Mouse (Mus musculus): Measurements from ENCODE around the gene Gstm3. TPM values are rescaled to one million over a fixed set of nuclear protein-coding genes. Genes with fewer than 3 reads are reported as not detected.

The Gstm3 gene
- total RNA-seq, 2 experiments from 2014 or later = not detected

DNA sequence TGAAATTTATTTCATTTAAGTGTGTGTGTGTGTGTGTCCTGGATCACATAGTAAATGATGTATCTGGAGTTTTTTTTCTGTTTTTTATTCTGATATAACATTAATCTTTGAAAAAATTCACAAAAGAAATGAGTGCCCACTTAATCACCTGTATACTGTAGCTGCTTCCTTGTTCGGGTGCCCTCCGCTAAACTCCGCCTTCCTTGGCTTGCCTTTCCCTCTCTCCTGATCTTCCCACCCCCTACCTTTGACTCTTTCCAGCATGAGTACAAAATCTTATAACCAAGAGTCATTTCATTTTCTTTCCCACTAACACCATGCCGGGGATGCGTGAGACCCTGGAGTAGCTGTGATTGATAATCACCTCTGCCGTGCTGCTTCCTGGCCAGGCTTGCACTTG, 37.0 kb downstream of the Gstm3 start:
- no peak for ATAC-seq (replicated peaks; ENCODE audit: low FRiP score, poor library complexity, severe bottlenecking)

DNA sequence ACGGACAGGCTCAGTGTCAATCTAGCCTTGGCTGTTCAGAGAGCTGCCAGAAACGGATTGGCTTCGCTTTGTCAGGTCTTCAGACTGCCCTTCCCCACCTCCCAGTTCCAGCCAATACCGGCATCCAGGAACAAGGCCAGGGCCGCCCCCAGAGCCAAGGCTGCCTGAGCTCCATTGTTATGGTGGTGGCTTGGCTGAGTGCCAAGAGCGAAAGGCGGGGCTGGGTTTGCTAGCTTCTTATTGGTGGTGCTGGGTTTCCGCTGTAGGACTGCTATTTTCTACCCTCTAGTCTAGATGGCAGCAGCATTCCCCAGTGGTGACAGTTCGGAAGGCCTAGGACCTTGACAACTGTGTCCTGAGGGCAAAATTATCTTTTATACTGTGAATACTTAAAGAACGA, 37.4 kb downstream of the Gstm3 start, which contains the start of gene Gstm7:
Gstm7 (minus strand) TSS at position 148 of the 400 bp plus-strand sequence.
- ATAC-seq (replicated peaks; ENCODE audit: low FRiP score, poor library complexity, severe bottlenecking) = peak; percentile 51; the same call in 1 of the 2 replicates

DNA sequence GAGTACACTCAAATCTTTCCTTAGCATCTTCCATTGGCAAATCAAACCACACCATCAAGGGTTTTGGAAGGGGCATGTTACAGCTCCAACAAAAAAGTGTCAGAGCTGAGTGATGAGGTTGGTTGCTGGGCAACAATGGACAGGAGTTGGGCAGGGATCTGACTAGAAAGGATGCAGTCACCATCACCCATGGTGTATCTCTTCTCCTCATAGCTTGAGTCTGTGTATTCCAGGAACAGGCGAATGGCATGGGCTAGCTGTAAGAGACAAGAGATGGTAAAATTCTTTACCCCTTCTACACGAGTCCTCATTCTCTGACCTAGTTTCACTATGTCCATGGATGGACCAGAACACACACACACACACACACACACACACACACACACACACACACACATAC, 37.9 kb downstream of the Gstm3 start:
- ATAC-seq (replicated peaks; ENCODE audit: low FRiP score, poor library complexity, severe bottlenecking) = no peak

DNA sequence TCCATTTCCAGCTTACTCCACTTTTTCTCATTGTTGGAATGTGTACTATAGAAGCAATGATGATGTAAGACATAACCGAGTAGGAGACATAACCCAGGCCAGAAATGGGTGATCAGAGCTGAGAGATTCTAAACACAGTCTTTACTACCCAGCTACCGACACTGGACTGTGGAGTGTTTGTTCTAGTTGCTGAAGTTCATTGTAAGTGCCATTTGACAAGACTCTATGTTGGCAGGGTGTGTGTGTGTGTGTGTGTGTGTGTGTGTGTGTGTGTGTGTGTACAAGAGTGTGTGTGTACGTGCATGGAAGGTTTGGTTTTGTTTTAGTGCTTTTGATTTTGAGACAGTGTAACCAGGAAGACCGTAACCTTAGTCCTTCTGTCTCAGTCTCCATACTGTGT, 39.4 kb downstream of the Gstm3 start:
- ATAC-seq (replicated peaks; ENCODE audit: low FRiP score, poor library complexity, severe bottlenecking) = no peak

DNA sequence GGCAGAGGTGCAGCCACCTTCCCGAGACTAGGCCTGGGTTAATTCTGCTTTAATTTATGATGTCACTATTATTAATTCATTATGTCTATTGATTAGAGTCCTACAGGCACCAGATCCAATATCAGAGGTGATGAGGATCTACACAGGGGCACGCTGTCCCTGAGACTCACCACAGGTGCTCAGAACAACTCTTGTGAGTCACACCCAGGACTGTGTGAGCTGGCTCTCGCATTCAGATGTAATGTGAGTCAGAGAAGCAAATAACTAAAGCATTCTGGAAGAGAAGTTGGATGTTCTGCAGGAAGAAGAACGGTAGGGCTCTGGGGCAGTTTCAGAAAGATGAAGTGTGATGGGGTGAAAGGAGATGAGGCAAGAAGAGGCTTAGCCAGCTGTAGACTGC, 39.8 kb downstream of the Gstm3 start:
- ATAC-seq (replicated peaks; ENCODE audit: low FRiP score, poor library complexity, severe bottlenecking) = no peak

DNA sequence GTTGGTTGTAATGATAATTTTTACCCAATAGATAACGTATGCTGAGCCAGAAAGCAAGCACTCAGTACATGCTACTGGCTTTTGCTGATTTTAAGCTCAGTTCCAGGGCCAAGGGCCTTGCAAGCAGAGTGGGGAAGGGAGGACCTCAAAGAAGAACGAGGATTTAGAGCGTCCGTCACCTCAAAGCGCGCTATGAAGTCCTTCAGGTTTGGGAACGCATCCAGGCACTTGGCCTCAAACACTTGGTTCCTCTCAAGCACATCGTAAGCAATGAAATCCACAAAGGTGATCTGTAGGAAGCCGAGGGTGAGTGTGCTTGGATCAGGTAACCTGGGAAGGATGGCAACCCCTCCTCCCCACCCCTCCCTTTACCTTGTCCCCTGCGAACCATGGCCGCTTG, 40.4 kb downstream of the Gstm3 start:
- no peak for ATAC-seq (replicated peaks; ENCODE audit: low FRiP score, poor library complexity, severe bottlenecking)

DNA sequence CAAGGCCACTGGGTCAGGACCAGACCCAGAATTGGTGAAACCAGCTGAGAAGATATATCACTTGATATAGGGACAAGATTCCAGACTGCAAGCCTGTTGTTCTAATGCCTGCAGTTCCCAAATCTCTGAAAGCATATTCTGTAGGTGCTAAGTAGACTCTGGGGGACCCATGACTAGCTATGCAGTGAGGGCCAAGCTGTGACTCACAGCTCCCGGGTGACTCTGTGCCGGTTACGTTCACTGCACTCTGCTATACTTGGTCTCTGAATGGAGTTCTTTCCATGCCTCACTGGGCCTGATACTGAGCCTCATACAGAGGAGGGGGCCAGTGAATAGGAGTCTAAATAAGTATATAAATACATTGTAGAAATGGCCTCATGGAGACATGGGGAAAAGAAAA, 41.2 kb downstream of the Gstm3 start:
- no peak for ATAC-seq (replicated peaks; ENCODE audit: low FRiP score, poor library complexity, severe bottlenecking)

DNA sequence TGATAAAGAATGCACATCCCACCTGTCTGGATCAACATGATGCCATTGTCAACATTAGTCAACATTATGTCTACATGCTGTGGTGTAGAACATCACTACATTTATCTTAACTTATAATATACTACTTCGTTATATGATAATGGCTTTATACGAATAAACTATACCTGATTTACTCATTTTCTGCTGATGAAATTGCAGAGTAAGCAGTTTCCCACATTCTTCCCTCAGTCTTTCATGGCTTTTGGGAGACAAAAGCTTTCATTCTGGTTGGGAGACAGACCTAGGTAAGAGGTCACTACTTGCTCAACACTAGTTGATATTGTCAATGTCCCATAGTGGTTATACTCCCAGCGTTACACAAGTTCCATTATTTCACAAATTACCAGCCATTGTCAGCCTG, 43.7 kb downstream of the Gstm3 start:
- no peak for ATAC-seq (replicated peaks; ENCODE audit: low FRiP score, poor library complexity, severe bottlenecking)

DNA sequence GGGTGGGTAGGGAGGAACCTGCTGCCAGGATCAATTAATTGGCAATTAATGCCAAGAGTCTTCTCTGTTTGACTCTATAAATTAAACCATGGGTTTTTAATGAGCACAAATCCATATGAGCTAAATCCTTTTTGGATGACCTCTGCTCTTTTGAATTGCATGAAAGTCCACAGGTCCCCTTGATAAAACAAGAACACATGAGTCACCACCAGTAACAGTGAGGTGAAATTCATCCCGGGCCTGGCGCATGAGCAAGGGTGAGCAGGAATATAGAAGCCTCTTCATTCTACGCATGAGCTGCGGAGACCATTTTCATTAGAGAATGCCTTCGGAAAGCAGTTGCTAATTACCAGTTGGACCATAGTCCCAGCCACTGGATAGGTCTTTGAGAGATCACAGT, 48.7 kb downstream of the Gstm3 start:
- no peak for ATAC-seq (replicated peaks; ENCODE audit: low FRiP score, poor library complexity, severe bottlenecking)

DNA sequence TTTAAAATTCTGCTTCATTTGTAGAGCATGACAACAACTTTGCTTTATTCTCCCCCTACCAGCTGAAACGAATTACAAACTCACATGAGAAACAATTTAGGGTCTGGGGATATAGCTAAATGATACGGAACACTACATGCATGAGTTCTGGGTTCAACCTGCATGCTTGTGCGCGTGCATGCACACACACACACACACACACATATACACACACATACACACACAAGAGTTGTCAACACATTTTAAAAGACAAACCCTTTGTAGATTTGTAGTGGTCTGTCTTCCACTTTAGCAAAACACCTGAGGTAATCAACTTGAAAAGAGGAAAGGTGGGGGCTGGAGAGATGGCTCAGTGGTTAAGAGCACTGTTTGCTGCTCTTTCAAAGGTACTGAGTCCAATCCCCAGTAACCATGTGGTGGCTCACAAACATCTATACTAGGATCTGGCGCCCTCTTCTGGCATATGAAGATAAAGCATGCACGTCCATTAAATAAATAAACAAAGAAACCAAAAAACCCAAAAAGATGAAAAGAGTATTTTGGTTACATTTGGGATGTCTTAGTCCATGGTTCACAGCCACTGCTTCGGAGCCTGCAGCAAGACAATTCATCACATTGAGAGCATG, 51.2 kb downstream of the Gstm3 start:
- peak; percentile 77; the same call in 1 of the 2 replicates for ATAC-seq (replicated peaks; ENCODE audit: low FRiP score, poor library complexity, severe bottlenecking)

DNA sequence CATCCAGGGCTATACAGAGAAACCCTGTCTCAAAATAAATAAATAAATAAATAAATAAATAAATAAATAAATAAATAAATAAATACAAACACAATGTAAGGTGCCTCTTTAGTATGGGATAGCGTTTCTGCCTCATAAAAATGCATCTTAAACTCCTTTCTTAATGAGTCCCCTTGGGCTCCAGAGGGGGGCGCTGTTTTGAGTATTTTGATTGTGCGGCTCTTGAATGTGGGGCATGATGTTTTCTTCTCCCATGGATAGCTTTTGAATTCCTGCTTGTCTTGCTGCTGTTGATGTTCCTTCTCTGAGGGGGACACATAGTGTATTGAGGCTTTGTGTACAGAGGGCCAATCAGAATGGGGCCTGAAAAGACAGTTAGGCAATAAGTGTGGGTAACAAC, 52.0 kb downstream of the Gstm3 start:
- no peak for ATAC-seq (replicated peaks; ENCODE audit: low FRiP score, poor library complexity, severe bottlenecking)

DNA sequence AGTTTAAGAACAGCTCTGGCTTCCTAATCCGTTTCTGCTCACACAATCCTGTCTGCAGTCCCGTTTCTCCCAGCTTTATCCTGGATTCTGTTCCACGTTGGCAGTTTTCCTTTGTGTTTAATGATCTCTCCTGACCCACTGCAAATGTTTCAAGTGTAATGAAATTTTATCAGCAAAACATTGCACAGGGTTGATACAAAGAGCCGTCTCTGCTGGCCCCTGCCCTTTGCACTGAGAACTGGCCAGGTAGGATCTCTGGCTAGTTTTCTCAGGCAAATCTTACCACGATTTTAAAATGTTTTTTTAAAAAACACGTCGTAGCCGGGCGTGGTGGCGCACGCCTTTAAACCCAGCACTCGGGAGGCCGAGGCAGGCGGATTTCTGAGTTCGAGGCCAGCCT, 52.4 kb downstream of the Gstm3 start:
- no peak for ATAC-seq (replicated peaks; ENCODE audit: low FRiP score, poor library complexity, severe bottlenecking)

Other genes starting within 250 kb of the Gstm3 start
- gene Csf1, start 208.8 kb downstream of the Gstm3 start, total RNA-seq (2015; ENCODE audit: low replicate concordance) = 1.5 and 2.5 TPM in 2 replicates
- gene Csf1, start 208.8 kb downstream of the Gstm3 start, total RNA-seq (2017; ENCODE audit: low replicate concordance) = 1.3 and 1.9 TPM in 2 replicates
- 1.5 TPM in 1 of 2 replicates, not detected in the other for gene Eps8l3, start 92.1 kb downstream of the Gstm3 start, total RNA-seq (2015; ENCODE audit: low replicate concordance)
- not detected in 2 replicates for gene Eps8l3, start 92.1 kb downstream of the Gstm3 start, total RNA-seq (2017; ENCODE audit: low replicate concordance)
- 17.9 and 33.9 TPM in 2 replicates for gene Gstm5, start 73.5 kb downstream of the Gstm3 start, total RNA-seq (2015; ENCODE audit: low replicate concordance)
- gene Gstm5, start 73.5 kb downstream of the Gstm3 start, total RNA-seq (2017; ENCODE audit: low replicate concordance) = 8.2 and 22.6 TPM in 2 replicates
- not detected in 2 replicates for gene Gstm7, start 37.5 kb downstream of the Gstm3 start, total RNA-seq (2015; ENCODE audit: low replicate concordance)
- gene Gstm7, start 37.5 kb downstream of the Gstm3 start, total RNA-seq (2017; ENCODE audit: low replicate concordance) = 1.8 TPM in 1 of 2 replicates, not detected in the other
- not detected in 2 replicates for gene Gstm6, start 25.5 kb downstream of the Gstm3 start, total RNA-seq (2015; ENCODE audit: low replicate concordance)
- gene Gstm6, start 25.5 kb downstream of the Gstm3 start, total RNA-seq (2017; ENCODE audit: low replicate concordance) = not detected in 2 replicates
- gene Gstm2, start 17.2 kb upstream of the Gstm3 start, total RNA-seq (2015; ENCODE audit: low replicate concordance) = 1.3 TPM in 1 of 2 replicates, not detected in the other
- 0.60 and 2.1 TPM in 2 replicates for gene Gstm2, start 17.2 kb upstream of the Gstm3 start, total RNA-seq (2017; ENCODE audit: low replicate concordance)
- gene Gstm1, start 48.7 kb upstream of the Gstm3 start, total RNA-seq (2015; ENCODE audit: low replicate concordance) = 160 and 254 TPM in 2 replicates
- 49.2 and 74.5 TPM in 2 replicates for gene Gstm1, start 48.7 kb upstream of the Gstm3 start, total RNA-seq (2017; ENCODE audit: low replicate concordance)
- 4.2 and 8.4 TPM in 2 replicates for gene Gstm4, start 75.6 kb upstream of the Gstm3 start, total RNA-seq (2015; ENCODE audit: low replicate concordance)
- gene Gstm4, start 75.6 kb upstream of the Gstm3 start, total RNA-seq (2017; ENCODE audit: low replicate concordance) = 0.28 and 0.51 TPM in 2 replicates
- gene Ampd2, start 117.4 kb upstream of the Gstm3 start, total RNA-seq (2015; ENCODE audit: low replicate concordance) = 7.1 and 8.6 TPM in 2 replicates
- gene Ampd2, start 117.4 kb upstream of the Gstm3 start, total RNA-seq (2017; ENCODE audit: low replicate concordance) = 3.1 and 14.5 TPM in 2 replicates
- gene Gnat2, start 123.5 kb upstream of the Gstm3 start, total RNA-seq (2015; ENCODE audit: low replicate concordance) = 0.84 TPM in 1 of 2 replicates, not detected in the other
- gene Gnat2, start 123.5 kb upstream of the Gstm3 start, total RNA-seq (2017; ENCODE audit: low replicate concordance) = 0.09 and 0.56 TPM in 2 replicates
- 46.8 and 63.4 TPM in 2 replicates for gene Gnai3, start 176.9 kb upstream of the Gstm3 start, total RNA-seq (2015; ENCODE audit: low replicate concordance)
- 38.2 and 46.0 TPM in 2 replicates for gene Gnai3, start 176.9 kb upstream of the Gstm3 start, total RNA-seq (2017; ENCODE audit: low replicate concordance)
- not detected in 2 replicates for gene Gpr61, start 185.6 kb upstream of the Gstm3 start, total RNA-seq (2015; ENCODE audit: low replicate concordance)
- gene Gpr61, start 185.6 kb upstream of the Gstm3 start, total RNA-seq (2017; ENCODE audit: low replicate concordance) = not detected in 2 replicates
- gene Amigo1, start 217.1 kb upstream of the Gstm3 start, total RNA-seq (2015; ENCODE audit: low replicate concordance) = not detected in 2 replicates
- gene Amigo1, start 217.1 kb upstream of the Gstm3 start, total RNA-seq (2017; ENCODE audit: low replicate concordance) = 0.77 TPM in 1 of 2 replicates, not detected in the other
- 0.63 and 1.3 TPM in 2 replicates for gene Cyb561d1, start 231.9 kb upstream of the Gstm3 start, total RNA-seq (2015; ENCODE audit: low replicate concordance)
- 1.1 and 1.7 TPM in 2 replicates for gene Cyb561d1, start 231.9 kb upstream of the Gstm3 start, total RNA-seq (2017; ENCODE audit: low replicate concordance)
- gene Atxn7l2, start 241.7 kb upstream of the Gstm3 start, total RNA-seq (2015; ENCODE audit: low replicate concordance) = 0.58 and 0.84 TPM in 2 replicates
- gene Atxn7l2, start 241.7 kb upstream of the Gstm3 start, total RNA-seq (2017; ENCODE audit: low replicate concordance) = 0.56 and 1.4 TPM in 2 replicates

All from erythroblast, adult 5-6 weeks (primary cell).